Mouse (Mus musculus) frontal cortex, adult (tissue): Measurements from ENCODE around the gene Gstm2.
"Not testable (repeated sequence)": the region's sequence is repeated elsewhere in the genome, so short reads cannot be mapped to it uniquely, and the experiment has no call there.

Source experiments
- ATAC-seq: cut with Nextera tagmentation; 2 replicates; pipeline ENCODE4 v1.9.2; 2017; ENCODE audit warnings: mild to moderate bottlenecking, moderate library complexity, mixed read lengths; ENCODE audit not compliant: low TSS enrichment

Gene Gstm2

GRCm38 (mm10) chr3:107996576-107996975 lies 10.3 kb upstream of the Gstm2 start:
- no peak for ATAC-seq

- ATAC-seq = not testable (repeated sequence)
Observed at GRCm38 (mm10) chr3:107995974-107996373, 9.7 kb upstream of the Gstm2 start.

- ATAC-seq = not testable (repeated sequence)
Observed at GRCm38 (mm10) chr3:107985141-107985540, 1.1 kb downstream of the Gstm2 start.

GRCm38 (mm10) chr3:107984471-107984870 lies 1.8 kb downstream of the Gstm2 start:
- ATAC-seq = no peak

GRCm38 (mm10) chr3:107983771-107984170 lies 2.5 kb downstream of the Gstm2 start:
- ATAC-seq = no peak

- ATAC-seq = peak; percentile 85
Observed at GRCm38 (mm10) chr3:107982726-107983125, 3.5 kb downstream of the Gstm2 start.

- ATAC-seq = no peak
Observed at GRCm38 (mm10) chr3:107981261-107981660, 5.0 kb downstream of the Gstm2 start.

GRCm38 (mm10) chr3:107977691-107978090 lies 8.6 kb downstream of the Gstm2 start:
- ATAC-seq = no peak

- no peak for ATAC-seq
Observed at GRCm38 (mm10) chr3:107974237-107974636, 12.0 kb downstream of the Gstm2 start.

- no peak for ATAC-seq
Observed at GRCm38 (mm10) chr3:107972070-107972469, 14.2 kb downstream of the Gstm2 start.

- not testable (repeated sequence) for ATAC-seq
Observed at GRCm38 (mm10) chr3:107971101-107971500, 15.2 kb downstream of the Gstm2 start.

- no peak for ATAC-seq
Observed at GRCm38 (mm10) chr3:107968724-107969395, 17.4 kb downstream of the Gstm2 start, which contains the start of gene Gstm3. TSS of gene Gstm3 (minus strand) at chr3:107969283.

GRCm38 (mm10) chr3:107966631-107967030 lies 19.6 kb downstream of the Gstm2 start:
- ATAC-seq = no peak

- ATAC-seq = no peak
Observed at GRCm38 (mm10) chr3:107965592-107965991, 20.7 kb downstream of the Gstm2 start.

- ATAC-seq = no peak
Observed at GRCm38 (mm10) chr3:107964656-107965308, 21.5 kb downstream of the Gstm2 start.

- ATAC-seq = no peak
Observed at GRCm38 (mm10) chr3:107964026-107964425, 22.2 kb downstream of the Gstm2 start.

GRCm38 (mm10) chr3:107955260-107955659 lies 31.0 kb downstream of the Gstm2 start:
- not testable (repeated sequence) for ATAC-seq

- ATAC-seq = no peak
Observed at GRCm38 (mm10) chr3:107953906-107954305, 32.3 kb downstream of the Gstm2 start.

GRCm38 (mm10) chr3:107953328-107953755 lies 32.9 kb downstream of the Gstm2 start:
- ATAC-seq = peak; percentile 62

- ATAC-seq = no peak
Observed at GRCm38 (mm10) chr3:107950531-107950930, 35.7 kb downstream of the Gstm2 start.

- not testable (repeated sequence) for ATAC-seq
Observed at GRCm38 (mm10) chr3:107949461-107949860, 36.8 kb downstream of the Gstm2 start.

- no peak for ATAC-seq
Observed at GRCm38 (mm10) chr3:107945729-107946128, 40.5 kb downstream of the Gstm2 start.
